Mouse (Mus musculus) neural tube, embryonic 11.5 days (tissue): Measurements from ENCODE around the gene Cactin. TPM values are rescaled to one million over a fixed set of nuclear protein-coding genes. Genes with fewer than 3 reads are reported as not detected.
A peak's percentile ranks its signal among the peaks of the same experiment; 100 is the strongest.

Experiments used
- ATAC-seq: fragments of 200-750 bp; cut with Nextera tagmentation; 2 replicates; pipeline ENCODE4 v1.8.0; 2017; ENCODE audit warnings: moderate number of reproducible peaks, mild to moderate bottlenecking, moderate TSS enrichment, moderate library complexity; ENCODE audit not compliant: insufficient read depth, low FRiP score, low TSS enrichment
- DNase-seq: peaks from one replicate; pipeline ENCODE4 v3.0.0-alpha.2; 2015; ENCODE audit warnings: low spot score
- H3K27ac ChIP-seq: fragments of 300-500 bp; sonication (generic); 2 replicates; pipeline ENCODE4 v1.5.1; 2014; ENCODE audit warnings: low read depth, mild to moderate bottlenecking, low read length
- H3K27me3 ChIP-seq: fragments of 300-500 bp; sonication (generic); 2 replicates; pipeline ENCODE4 v1.6.1; 2014; ENCODE audit warnings: mild to moderate bottlenecking, low read length, mixed read lengths; ENCODE audit not compliant: control insufficient read depth, insufficient read depth
- H3K36me3 ChIP-seq: fragments of 300-500 bp; sonication (generic); 2 replicates; pipeline ENCODE4 v1.6.1; 2014; ENCODE audit warnings: mild to moderate bottlenecking, low read length, moderate library complexity, mixed read lengths; ENCODE audit not compliant: control insufficient read depth, insufficient read depth
- H3K4me1 ChIP-seq: fragments of 300-500 bp; sonication (generic); 2 replicates; pipeline ENCODE4 v1.6.1; 2014; ENCODE audit warnings: low read length, mixed read lengths; ENCODE audit not compliant: control insufficient read depth, insufficient read depth
- H3K4me2 ChIP-seq: fragments of 300-500 bp; sonication (generic); 2 replicates; pipeline ENCODE4 v1.6.1; 2014; ENCODE audit warnings: low read depth, mild to moderate bottlenecking, moderate library complexity
- H3K4me3 ChIP-seq: fragments of 300-500 bp; sonication (generic); 2 replicates; pipeline ENCODE4 v1.5.1; 2014; ENCODE audit warnings: low read depth, low read length
- H3K9ac ChIP-seq: fragments of 300-500 bp; sonication (generic); 2 replicates; pipeline ENCODE4 v1.6.1; 2014; ENCODE audit warnings: mild to moderate bottlenecking, low read length
- H3K9me3 ChIP-seq: fragments of 300-500 bp; sonication (generic); 2 replicates; pipeline ENCODE4 v1.6.1; 2016; ENCODE audit warnings: low read length; ENCODE audit not compliant: control insufficient read depth
- WGBS: fragments of 180-500 bp; shearing (Covaris S2); extraction: QIAGEN DNeasy Blood & Tissue Kit; methylation state at CpG from one replicate; pipeline ENCODE4 v1.1.7; 2014; 5-methylcytosine and 5-hydroxymethylcytosine counted together
- polyA plus RNA-seq: library from polyadenylated mRNA; unstranded; fragments of >200 nt; fragmentation: Nextera tagmentation; extraction: Ambion mirVana; gene quantifications from 2 replicates; pipeline ENCODE4 v1.2.1, GENCODE M21; 2014

Cactin gene
- polyA plus RNA-seq, 1 experiment from 2014 or later = 46.2 TPM

DNA sequence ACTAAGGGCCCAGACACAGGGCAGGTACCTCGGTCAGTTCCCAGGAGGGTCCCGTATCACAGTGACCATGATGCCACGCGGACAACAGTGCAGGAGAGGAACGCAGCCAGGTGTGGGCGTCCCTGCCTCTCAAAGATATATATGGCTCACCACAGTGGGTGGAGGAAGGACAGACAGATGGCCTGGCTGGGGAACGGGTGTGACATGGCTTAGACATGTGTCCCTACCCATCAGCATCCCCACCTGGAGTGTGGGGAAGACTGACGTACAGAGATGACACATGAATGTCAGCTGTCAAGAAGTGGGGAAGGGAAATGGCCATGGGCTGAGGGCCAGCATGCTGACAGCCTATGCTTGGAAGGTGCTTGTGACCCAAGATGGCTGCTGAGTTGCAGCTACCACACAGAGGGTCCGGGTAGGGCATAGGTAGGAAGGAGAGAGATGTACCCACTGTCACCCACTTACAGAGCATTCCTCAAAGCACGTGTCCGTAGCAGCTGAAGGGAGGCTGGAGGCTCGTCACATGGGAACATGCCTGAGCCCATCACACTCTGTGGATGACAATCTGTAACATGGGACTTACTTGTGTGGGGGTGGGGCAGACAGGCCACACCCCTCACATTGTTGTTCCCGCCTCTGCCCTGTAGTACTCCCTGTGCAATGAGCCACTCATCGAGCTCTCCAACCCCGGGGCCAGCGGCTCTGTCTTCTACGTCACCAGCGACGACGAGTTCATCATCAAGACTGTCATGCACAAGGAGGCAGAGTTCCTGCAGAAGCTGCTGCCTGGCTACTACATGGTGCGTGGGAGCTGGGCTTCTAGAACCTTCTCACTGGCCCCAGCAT lies 13.8 kb upstream of the Cactin start:
- Histone ChIP-seq H3K4me2 (no peak overlapping the region), H3K27me3 (no peaks in the 10 kb centered on the region), H3K9ac (no peak overlapping the region), H3K9me3 (no peaks in the 10 kb centered on the region), H3K4me1 (no peaks in the 10 kb centered on the region; the same call in 1 of the 2 replicates), H3K4me3 (no peak overlapping the region), H3K36me3 (peaks cover 37% of the 10 kb centered on the region), H3K27ac (no peak overlapping the region)
- ATAC-seq (no peak), DNase-seq (no peak)
- 95% methylated on average over 21 of the region's 21 CpGs for WGBS

DNA sequence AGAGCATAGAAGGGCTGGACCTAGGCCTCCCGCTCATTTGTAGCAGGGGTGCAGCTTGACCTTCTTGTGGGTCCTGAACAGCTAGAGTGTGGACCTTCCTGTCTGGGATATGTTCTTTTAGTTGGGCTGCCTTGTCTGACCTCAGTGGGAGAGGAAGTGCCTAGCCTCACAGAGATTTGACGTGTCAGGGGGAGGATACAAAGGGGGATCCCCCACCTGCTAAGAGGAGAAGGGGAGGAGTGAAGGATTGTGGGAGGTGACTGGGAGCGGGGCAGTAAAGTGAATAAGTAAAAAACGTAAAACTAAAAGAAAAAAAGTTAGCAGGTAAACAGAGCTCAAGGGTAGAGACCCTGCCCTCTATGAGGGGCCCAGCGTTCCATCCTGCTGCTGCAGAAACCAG lies 11.3 kb upstream of the Cactin start:
- Histone ChIP-seq H3K27me3 (no peaks in the 10 kb centered on the region), H3K9ac (no peak overlapping the region), H3K36me3 (peaks cover 47% of the 10 kb centered on the region), H3K4me3 (no peak overlapping the region), H3K9me3 (no peaks in the 10 kb centered on the region), H3K4me1 (no peaks in the 10 kb centered on the region), H3K27ac (no peak overlapping the region), H3K4me2 (no peak overlapping the region)
- no peak for ATAC-seq
- DNase-seq = no peak
- 95% methylated on average over 5 of the region's 5 CpGs for WGBS

DNA sequence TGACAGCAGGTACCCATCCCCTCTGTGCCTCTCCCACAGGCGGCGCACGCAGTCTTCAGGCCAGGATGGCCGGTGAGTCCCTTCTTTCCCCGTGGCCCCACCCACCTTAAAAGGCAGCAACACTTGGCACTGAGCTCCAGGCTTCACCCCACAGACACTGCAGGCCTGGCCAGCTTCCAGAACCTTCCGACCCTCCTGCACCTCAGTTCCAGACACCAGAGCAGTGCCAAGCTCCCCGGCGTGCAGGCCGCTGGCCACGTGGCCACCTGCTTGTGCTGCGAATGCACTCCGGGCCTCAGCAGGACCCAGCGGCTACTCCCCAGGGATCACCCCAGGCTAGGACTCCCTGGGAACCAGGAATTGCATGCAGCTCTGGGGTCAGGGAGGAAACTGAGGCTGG lies 7.3 kb upstream of the Cactin start:
- ATAC-seq (no peak), DNase-seq (no peak)
- Histone ChIP-seq H3K27me3 (no peaks in the 10 kb centered on the region), H3K27ac (no peak overlapping the region), H3K4me3 (no peak overlapping the region), H3K36me3 (peaks cover 35% of the 10 kb centered on the region), H3K4me2 (no peak overlapping the region), H3K4me1 (0 out of 2 replicates have a peak, but pooled peaks cover 5% of the 10 kb centered on the region), H3K9ac (no peak overlapping the region), H3K9me3 (no peaks in the 10 kb centered on the region)
- 97% methylated on average over 13 of the region's 13 CpGs for WGBS

DNA sequence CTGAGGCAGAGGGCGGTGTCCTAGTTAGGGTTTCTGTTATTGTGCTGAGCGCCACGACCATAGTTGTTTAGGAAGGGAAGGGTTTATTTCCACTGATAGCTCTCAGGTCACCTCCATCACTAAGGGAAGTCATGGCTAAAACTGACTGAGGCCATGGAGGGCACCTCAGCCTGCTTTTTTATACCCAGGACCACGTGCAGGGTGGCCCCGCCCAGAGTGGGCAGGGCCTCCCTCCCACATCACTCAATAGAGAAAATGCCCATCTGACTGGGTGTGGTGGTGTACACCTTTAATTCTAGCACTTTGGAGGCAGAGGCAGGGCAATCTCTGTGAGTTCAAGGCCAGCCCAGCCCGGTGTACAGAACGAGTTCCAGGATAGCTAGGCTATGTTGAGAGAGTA lies 6.7 kb upstream of the Cactin start:
- no peak for DNase-seq
- peaks cover 6% of the 10 kb centered on the region for H3K4me1 ChIP-seq
- H3K9me3 ChIP-seq = no peaks in the 10 kb centered on the region
- no peak for ATAC-seq
- no peak overlapping the region for H3K27ac ChIP-seq
- no peaks in the 10 kb centered on the region for H3K27me3 ChIP-seq
- no peak overlapping the region for H3K9ac ChIP-seq
- WGBS = 79% methylated on average over 7 of the region's 7 CpGs
- H3K36me3 ChIP-seq = peaks cover 29% of the 10 kb centered on the region
- H3K4me3 ChIP-seq = no peak overlapping the region
- no peak overlapping the region for H3K4me2 ChIP-seq

DNA sequence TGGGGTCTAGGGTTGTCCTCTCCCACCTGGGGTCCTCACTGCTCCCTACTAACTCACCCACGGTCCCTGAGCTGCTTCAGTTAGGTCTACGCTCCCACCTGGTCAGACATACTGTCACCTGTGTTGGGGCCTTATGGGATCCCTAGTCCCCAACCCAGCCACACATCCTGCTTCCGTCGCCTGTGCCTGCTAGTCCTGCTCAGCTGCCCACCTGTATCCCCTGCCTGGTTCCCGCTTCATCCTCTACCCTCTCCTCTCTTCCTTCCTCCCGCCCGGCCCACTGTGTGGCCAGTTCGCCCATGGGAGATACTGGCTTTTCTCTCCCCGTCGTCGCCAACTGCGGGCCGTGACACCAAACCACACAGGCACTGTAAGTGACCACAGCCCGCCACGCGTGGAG lies 5.3 kb upstream of the Cactin start:
- Histone ChIP-seq H3K36me3 (peaks cover 18% of the 10 kb centered on the region), H3K27ac (no peak overlapping the region), H3K9ac (no peak overlapping the region), H3K9me3 (no peaks in the 10 kb centered on the region), H3K4me2 (no peak overlapping the region), H3K27me3 (no peaks in the 10 kb centered on the region), H3K4me3 (no peak overlapping the region), H3K4me1 (peaks cover 13% of the 10 kb centered on the region)
- 91% methylated on average over 16 of the region's 16 CpGs for WGBS
- no peak for ATAC-seq
- DNase-seq = no peak

DNA sequence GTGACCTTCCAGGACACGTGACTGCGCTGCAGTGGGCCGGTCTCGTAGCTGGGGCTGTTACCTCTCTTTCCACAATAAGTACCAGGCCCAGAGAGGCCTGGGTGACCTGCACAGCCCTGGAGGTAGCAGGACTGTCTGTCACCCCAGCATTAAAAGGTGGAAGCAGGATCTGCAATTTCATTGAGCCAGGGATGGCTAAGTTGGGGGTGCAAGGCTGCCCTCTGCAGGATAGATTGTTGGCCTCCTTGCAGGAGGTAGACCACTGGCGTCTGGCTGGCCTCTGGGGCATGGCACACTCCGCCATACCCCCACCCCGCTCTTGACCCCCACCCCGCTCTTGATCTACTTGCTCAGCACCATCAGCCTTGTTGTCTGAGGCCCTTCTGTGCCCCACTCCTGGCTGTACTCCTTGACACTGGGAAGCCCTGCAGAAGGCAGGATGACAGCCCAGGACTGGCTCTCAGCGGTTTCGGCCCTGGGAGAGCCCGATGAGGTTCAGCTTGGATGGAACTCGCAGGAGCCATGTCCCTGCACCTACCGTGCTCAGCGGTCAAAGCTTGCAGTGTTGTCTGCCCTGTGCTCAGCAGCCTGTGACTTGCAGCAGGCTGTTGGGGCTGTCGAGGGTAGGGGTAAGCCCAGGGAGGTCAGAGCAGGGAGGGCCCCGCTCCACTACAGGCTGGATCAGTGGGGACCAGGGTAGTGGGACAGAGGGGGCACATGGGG lies 4.4 kb upstream of the Cactin start:
- peaks cover 13% of the 10 kb centered on the region for H3K4me1 ChIP-seq
- ATAC-seq (no peak), DNase-seq (peak; percentile 45)
- H3K4me3 ChIP-seq = no peak overlapping the region
- no peak overlapping the region for H3K27ac ChIP-seq
- H3K9me3 ChIP-seq = no peaks in the 10 kb centered on the region
- WGBS = 49% methylated on average over 16 of the region's 16 CpGs
- no peak overlapping the region for H3K9ac ChIP-seq
- peaks cover 14% of the 10 kb centered on the region for H3K36me3 ChIP-seq
- H3K27me3 ChIP-seq = no peaks in the 10 kb centered on the region
- H3K4me2 ChIP-seq = peak overlapping the region; percentile 26

DNA sequence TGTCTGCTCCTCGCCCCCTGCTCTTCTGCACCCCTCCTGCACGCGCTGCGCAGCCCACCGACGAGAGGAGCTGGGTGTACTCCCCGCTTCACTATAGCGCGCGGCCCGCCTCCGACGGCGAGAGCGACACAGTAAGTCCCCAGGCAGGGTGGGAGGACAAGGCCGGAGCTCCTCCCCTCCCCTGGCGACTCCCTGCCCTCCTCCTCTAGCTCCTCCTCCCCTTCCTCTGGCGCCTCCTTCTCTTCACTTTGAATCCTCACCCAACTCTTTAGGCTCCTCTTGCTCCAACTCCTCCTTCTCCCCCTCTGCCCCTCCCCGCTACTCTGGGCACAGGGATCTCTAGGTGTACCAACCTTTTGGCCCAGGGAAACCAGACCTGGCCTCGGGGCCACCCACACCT lies 3.6 kb upstream of the Cactin start:
- peaks cover 14% of the 10 kb centered on the region for H3K36me3 ChIP-seq
- H3K27me3 ChIP-seq = no peaks in the 10 kb centered on the region
- no peaks in the 10 kb centered on the region for H3K9me3 ChIP-seq
- H3K4me3 ChIP-seq = no peak overlapping the region
- no peak overlapping the region for H3K9ac ChIP-seq
- peaks cover 18% of the 10 kb centered on the region for H3K4me1 ChIP-seq
- H3K27ac ChIP-seq = no peak overlapping the region
- DNase-seq = no peak
- H3K4me2 ChIP-seq = peak overlapping the region; percentile 26; the same call in 1 of the 2 replicates
- WGBS = 10% methylated on average over 19 of the region's 20 CpGs
- ATAC-seq = no peak

DNA sequence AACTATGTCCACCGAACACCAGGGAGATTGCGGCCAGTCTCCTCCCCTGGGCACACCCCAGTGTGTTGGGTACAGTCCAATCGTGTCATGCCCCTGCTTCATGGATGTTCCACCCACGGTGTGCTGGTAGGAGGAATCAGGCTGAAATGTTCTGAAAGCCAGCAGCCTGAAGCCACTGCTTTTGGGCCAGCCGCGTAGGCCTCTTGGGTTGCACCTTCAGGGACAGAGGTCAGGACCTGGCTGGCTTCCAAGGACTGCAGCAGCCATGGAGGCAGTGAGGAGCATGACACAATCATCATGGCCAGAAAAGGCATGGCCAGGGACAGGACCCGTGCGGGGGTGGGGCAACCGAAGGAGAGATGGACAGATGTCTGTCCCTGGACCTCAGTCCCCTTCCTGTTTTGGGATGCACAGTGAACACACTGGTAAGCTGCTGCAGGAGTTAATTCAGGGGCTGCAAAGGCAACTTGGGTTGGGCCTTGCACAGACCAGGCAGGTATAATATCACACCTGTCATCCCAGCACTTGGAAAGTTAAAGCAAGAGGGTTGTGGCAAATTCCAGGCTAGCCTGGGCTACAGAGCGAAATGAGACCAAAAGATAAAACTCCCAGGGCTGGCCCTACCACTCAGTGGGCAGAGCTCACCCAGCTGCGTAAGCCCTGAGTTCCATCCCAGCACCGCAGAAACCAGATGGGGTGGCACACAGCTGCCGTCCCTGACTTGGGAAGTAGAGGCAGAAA lies 2.1 kb upstream of the Cactin start:
- DNase-seq (no peak), ATAC-seq (no peak)
- peaks cover 18% of the 10 kb centered on the region for H3K4me1 ChIP-seq
- 0 out of 2 replicates have a peak overlapping the region, but pooled peaks have one; percentile 6 for H3K4me3 ChIP-seq
- H3K9me3 ChIP-seq = no peaks in the 10 kb centered on the region
- H3K4me2 ChIP-seq = peak overlapping the region; percentile 77
- no peak overlapping the region for H3K27ac ChIP-seq
- peaks cover 18% of the 10 kb centered on the region for H3K36me3 ChIP-seq
- 0 out of 2 replicates have a peak overlapping the region, but pooled peaks have one; percentile 41 for H3K9ac ChIP-seq
- H3K27me3 ChIP-seq = no peaks in the 10 kb centered on the region
- 93% methylated on average over 13 of the region's 13 CpGs for WGBS
